Mouse (Mus musculus) hematopoietic stem cell, adult 5-6 weeks (primary cell): ENCODE data around the gene Gm28372. TPM values are rescaled to one million over a fixed set of nuclear protein-coding genes. Genes with fewer than 3 reads are reported as not detected.
A peak's percentile ranks its signal among the peaks of the same experiment; 100 is the strongest.
"Not testable (repeated sequence)": the region's sequence is repeated elsewhere in the genome, so short reads cannot be mapped to it uniquely, and the experiment has no call there.

Experiments used
- ATAC-seq, 2 experiments: fragments of 125-278 bp in 1 of 2; replicated peaks in 1 of 2; 2 replicates each; pipeline ENCODE4 v1.8.0; 2016 to 2017; ENCODE audit warnings: inconsistent platforms in 2 of 2, mild to moderate bottlenecking in 2 of 2, moderate number of reproducible peaks in 2 of 2, low read depth in 1 of 2, moderate TSS enrichment in 1 of 2; ENCODE audit not compliant: low FRiP score in 2 of 2, poor library complexity in 2 of 2, severe bottlenecking in 2 of 2, insufficient read depth in 1 of 2, low TSS enrichment in 1 of 2
- total RNA-seq: library from RNA; stranded (forward); fragments of 172-1452, 232-1000 nt; gene quantifications from 2 replicates; pipeline ENCODE4 v1.2.3, GENCODE M21; 2017

Gm28372 gene
- total RNA-seq = not detected in 2 replicates

DNA sequence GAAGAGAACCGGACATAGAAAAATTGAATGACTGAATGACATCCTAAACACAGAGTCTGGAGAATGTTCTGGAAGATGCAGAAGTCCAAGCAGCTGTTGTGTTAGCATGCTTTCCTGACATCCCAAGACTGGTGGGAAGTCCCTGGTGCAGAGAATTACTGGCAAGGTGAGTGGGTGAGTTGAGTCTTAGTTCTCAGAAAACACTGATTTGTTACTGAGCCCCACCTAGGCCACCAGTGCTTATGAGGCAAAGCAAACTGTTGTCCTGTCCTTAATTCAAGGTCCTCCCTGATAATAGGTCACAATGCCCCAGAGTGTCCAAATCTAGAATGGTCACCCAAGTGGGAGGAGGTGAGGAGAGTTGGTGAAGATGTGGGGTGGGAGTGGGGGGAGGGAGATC is at the start of gene Gm28372, which contains the start of gene 1700020A23Rik:
Gene Gm28372 (plus strand): TSS at position 301 of the 400 bp plus-strand sequence.
Gene 1700020A23Rik (plus strand): TSS at position 321 of the 400 bp plus-strand sequence.
- ATAC-seq = no peak

DNA sequence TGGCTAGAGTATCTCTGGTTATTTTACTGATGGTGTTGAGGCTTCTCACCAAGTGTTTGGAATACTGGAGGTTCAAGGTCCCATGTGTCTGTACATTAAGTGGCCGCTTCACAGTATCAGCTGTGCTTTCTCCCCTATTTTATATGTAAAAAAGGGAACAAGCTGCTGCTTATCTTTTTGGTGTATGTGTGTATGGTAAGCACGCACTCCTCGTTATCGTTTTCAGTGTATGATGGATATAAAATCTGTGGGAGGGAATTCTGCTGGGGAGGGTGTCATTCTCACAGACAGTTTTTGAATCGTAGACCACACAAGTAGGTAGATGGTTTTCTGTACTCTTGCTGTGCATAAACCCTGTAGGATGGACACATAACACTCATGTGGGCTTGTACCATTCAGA is 47.5 kb upstream of the Gm28372 start:
- ATAC-seq = no peak

GRCm38 (mm10) chr2:130358852-130359251 is 46.2 kb upstream of the Gm28372 start:
- ATAC-seq = no peak

- peak; percentile 41 to 54; a peak in 2 of 4 replicates for ATAC-seq
Measured at GRCm38 (mm10) chr2:130362511-130363026, 42.5 kb upstream of the Gm28372 start.

- peak; percentile 46 to 65 for ATAC-seq
Measured at GRCm38 (mm10) chr2:130365211-130366094, 39.6 kb upstream of the Gm28372 start.

GRCm38 (mm10) chr2:130367386-130367785 is 37.7 kb upstream of the Gm28372 start:
- no peak for ATAC-seq

DNA sequence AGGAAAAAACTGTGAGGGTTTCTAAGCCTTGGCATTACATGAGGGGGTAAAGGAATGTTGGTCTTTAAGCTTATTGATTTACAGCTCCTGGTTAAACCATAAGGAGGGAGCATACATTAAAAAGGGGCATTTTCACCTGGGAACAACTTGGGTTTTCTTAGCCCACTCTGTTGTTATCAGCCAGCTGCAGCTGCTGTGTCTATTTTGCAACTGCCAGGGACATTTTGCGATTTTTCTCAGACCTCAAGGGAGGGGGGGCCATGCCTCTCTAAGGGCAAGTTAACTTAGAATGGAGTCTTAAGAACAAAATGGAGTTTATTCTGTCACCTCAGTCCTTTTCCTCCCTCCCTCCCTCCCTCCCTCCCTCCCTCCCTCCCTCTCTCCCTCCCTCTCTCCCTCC is 32.0 kb upstream of the Gm28372 start:
- ATAC-seq = not testable (repeated sequence)

DNA sequence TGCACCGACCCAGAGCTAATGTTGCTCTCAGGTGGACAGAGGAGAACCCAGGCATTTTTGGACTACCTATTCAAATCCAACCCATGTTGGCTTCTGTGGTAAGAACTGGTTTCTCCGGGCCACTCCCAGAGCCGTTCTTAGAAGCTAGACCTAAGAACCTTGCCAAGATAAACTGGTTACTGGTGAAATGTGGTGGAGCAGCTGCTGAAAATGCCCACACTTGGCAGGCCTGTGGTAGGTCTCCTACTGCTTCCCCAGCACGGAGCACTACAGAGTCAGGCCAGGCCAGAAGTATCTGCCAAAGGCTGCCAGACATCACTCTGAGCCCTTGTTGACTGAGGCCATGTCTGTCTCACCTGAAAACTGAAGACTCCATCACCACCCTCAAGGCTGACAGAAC is 30.1 kb upstream of the Gm28372 start:
- ATAC-seq = no peak

GRCm38 (mm10) chr2:130383205-130383604 is 21.8 kb upstream of the Gm28372 start:
- ATAC-seq = no peak

DNA sequence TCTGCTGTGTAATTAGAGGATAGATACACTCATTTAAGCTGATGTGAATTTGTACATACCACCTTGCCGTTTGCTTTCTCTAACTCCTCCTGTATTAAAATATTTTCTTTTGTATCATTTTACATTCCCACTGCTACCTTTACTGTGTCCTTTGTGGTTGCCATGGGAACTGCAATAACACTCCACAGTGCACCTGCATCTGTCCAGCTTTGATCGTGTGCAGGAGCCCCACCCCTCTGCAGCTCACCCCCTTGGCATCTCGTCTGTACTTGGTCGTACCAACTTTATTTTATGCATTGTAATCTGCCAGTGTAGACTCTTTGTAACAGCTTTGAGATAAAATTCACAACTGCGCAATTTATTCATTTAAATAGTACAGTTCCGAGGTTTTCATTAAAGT is 21.1 kb upstream of the Gm28372 start:
- no peak for ATAC-seq

- ATAC-seq = no peak
Measured at GRCm38 (mm10) chr2:130386212-130386611, 18.8 kb upstream of the Gm28372 start.

DNA sequence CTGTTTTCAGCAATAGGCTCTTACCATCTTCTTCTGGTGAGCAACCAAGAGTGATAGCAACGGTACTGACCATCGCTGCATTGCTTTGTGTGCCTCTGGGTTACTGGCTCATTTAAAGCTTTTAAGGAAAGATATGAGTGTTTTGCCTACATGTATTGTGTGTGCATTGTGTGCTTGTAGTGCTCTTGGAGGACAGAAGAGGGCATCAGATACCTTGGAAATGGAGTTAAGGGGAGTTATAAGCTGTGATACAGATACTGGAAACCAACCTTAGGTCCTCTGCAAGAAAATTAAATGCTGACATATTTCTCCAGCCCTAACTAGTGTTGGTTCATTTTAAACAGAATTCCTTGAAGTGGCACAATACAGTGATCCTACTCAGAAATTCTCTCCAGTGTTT is 16.2 kb upstream of the Gm28372 start:
- 0 out of 4 replicates have a peak, but pooled peaks of 1 of the 2 experiments have one; percentile 25 for ATAC-seq

DNA sequence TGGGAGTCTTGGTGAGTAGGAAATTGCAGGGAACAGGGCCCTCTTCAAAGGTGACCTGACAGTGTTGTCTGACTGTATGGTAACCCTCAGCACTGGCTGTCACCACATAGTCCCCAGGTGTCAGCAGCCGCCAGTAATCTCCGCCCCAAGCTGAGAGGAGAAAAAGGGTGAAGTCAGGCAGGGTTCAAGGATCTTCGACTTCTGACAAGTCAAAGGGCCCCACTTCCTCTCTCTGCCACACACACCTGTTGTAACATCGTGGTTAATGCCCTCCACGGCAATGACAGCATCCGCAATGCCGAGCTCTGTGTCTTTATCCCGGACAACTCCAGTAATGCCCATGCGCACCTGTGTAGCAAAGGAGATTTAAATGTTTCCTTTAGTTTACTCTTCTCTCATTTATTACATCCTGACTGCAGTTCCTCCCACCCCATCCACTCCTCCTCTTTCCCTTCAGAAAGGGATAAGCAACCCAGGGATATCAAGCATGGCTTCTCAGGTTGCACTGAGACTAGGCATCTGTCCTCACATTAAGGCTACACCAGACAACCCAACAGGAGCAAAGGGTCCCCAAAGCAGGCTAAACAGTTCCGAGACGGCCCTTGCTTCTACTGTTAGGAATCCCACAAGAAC is 13.9 kb upstream of the Gm28372 start:
- no peak for ATAC-seq

DNA sequence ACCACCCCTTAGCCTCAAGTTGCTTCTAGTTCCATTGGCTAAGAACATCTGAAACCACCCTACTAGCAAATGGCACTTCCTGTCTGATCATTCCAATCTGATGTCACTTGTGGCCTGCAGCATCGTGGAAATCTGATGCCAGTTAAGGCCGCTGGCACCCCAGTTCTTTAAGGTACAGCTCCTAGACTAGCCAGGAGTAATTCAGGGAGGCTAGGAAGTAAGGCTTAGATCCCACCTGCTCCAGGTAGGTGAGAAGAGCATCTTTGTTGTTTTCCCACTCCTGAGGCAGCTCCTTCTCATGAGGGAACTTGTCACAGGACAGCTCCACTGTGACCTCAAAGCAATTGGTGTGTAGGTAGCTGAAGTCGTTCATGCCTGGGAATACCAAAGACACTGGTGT is 12.2 kb upstream of the Gm28372 start:
- ATAC-seq = no peak

GRCm38 (mm10) chr2:130395696-130396095 is 9.3 kb upstream of the Gm28372 start:
- ATAC-seq = no peak

DNA sequence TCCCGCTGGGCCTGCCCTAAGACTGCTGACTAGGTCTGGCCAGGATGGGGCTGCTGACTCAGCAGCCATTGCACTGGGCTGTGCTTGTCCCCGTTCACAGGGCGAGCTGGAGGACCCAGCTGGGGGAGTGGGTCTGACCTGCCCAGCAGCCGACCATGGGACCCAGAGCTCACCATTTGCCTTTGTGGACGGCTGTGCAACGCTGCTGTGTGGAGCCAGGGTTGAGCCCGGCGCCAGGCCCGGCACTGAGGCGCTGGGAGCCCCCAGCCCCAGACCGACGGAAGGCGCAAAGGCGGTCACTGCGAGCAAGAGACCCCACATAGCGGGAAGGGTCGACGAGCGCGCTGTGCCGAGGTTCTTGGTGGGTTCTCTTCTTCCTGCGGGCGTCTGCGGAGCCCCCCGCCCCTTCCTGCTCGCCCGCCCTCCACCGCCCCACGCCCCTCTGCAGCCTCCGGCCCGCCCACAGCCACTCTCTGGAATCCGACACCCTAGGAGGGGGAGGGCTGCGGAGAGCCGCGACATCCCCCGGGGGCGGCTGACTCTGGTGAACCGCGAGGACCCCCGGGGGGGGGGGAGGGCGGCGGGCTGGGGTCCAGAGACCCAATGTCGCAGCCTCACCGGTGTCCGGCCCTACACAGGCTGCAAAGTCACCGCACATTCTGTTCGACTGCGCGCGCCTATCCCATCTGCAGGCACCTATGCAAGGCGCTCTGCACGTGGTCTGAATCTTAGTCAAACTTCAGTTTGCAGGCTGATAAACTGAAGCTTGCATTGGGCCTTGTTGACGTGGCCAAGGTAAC is 7.7 kb upstream of the Gm28372 start, which contains the start of gene Cpxm1:
Gene Cpxm1 (minus strand): TSS at position 389 of the 800 bp plus-strand sequence.
- ATAC-seq = peak; percentile 35 to 42; a peak in 1 of 4 replicates

GRCm38 (mm10) chr2:130398091-130398490 is 6.9 kb upstream of the Gm28372 start:
- ATAC-seq = 0 out of 4 replicates have a peak, but pooled peaks have one; percentile 23 to 47
